Mouse (Mus musculus) urinary bladder, postnatal 14 days (tissue): ENCODE data around the gene Sp3.
A peak's percentile ranks its signal among the peaks of the same experiment; 100 is the strongest.
"Not testable (repeated sequence)": the region's sequence is repeated elsewhere in the genome, so short reads cannot be mapped to it uniquely, and the experiment has no call there.

ENCODE experiments used
- DNase-seq: peaks from one replicate; pipeline ENCODE4 v3.0.0; 2021; ENCODE audit warnings: low spot score

The Sp3 gene

GRCm38 (mm10) chr2:72915245-72915930 lies 64.9 kb downstream of the Sp3 start:
- no peak for DNase-seq

- DNase-seq: no peak
Observed at GRCm38 (mm10) chr2:72913458-72913760, 66.8 kb downstream of the Sp3 start.

- no peak for DNase-seq
Observed at GRCm38 (mm10) chr2:72912708-72913457, 67.4 kb downstream of the Sp3 start.

- DNase-seq: no peak
Observed at GRCm38 (mm10) chr2:72911527-72911926, 68.7 kb downstream of the Sp3 start.

- DNase-seq: no peak
Observed at GRCm38 (mm10) chr2:72909046-72909445, 71.2 kb downstream of the Sp3 start.

GRCm38 (mm10) chr2:72908191-72908910 lies 71.9 kb downstream of the Sp3 start:
- DNase-seq: no peak

- no peak for DNase-seq
Observed at GRCm38 (mm10) chr2:72906745-72907144, 73.5 kb downstream of the Sp3 start.

- DNase-seq: not testable (repeated sequence)
Observed at GRCm38 (mm10) chr2:72902816-72903680, 77.2 kb downstream of the Sp3 start.

- no peak for DNase-seq
Observed at GRCm38 (mm10) chr2:72898782-72899305, 81.4 kb downstream of the Sp3 start.

- DNase-seq: peak; percentile 40
Observed at GRCm38 (mm10) chr2:72898094-72898781, 82.0 kb downstream of the Sp3 start.

GRCm38 (mm10) chr2:72889806-72890205 lies 90.4 kb downstream of the Sp3 start:
- DNase-seq: no peak
